In the genomic region with DNA sequence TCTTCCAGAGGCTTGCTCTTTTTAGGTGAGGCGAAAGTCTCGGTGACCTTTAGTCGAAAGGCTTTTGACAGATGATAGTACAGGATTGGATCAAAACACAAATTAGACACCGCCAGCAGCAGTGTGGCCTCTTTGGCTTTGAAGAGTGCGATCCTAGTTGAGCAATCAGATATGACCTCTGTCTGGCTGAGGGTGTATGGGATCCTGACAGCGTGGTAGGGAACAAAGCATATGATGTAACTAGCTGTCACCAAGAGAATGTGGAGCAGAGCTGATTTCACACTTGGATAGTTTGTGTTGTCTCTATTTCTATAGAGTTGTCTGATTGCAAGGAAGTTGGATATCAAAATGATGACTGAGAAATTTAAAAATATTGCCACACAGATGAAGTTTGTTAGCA, we compare ENCODE assay signal across 21 mouse cellular contexts. TPM values are rescaled to one million over a fixed set of nuclear protein-coding genes. Genes with fewer than 3 reads are reported as not detected.
DNase-seq lines count a peak whose midpoint lies in the region; ATAC-seq lines count a peak whose summit lies in the region.
"Had no signal": no experiment of that assay in that cellular context is flagged by ENCODE, and none has a peak within 500 bp of the region (broad histone marks: within the 10 kb centered on the region; RNA-seq: fewer than 3 reads in every experiment).

No protein-coding gene starts in this region.

- no peaks in the 10 kb centered on the region for H3K9me3 ChIP-seq in lung, embryonic 16.5 days (ENCODE audit: control insufficient read depth, low read length)
- H3K9me3 ChIP-seq in liver, embryonic 16.5 days (replicated peaks; ENCODE audit: control insufficient read depth, low read length), result no peaks in the 10 kb centered on the region
- no peaks in the 10 kb centered on the region for H3K9me3 ChIP-seq in midbrain, embryonic 14.5 days (ENCODE audit: control insufficient read depth, low read length)
- H3K9me3 ChIP-seq: forebrain, embryonic 12.5 days; heart, embryonic 12.5 days; hindbrain, embryonic 10.5 days; limb, embryonic 15.5 days; midbrain, embryonic 10.5 days; neural tube, embryonic 13.5 days had no signal

- no peak overlapping the region for H3K27ac ChIP-seq in lung, embryonic 16.5 days (ENCODE audit: low read length)
- no peak overlapping the region for H3K27ac ChIP-seq in liver, embryonic 16.5 days (ENCODE audit: low read length)
- H3K27ac ChIP-seq in midbrain, embryonic 14.5 days (replicated peaks; ENCODE audit: low read depth, low read length), result no peak overlapping the region
- H3K27ac ChIP-seq: forebrain, embryonic 12.5 days; hindbrain, embryonic 10.5 days; limb, embryonic 15.5 days; midbrain, embryonic 10.5 days; neural tube, embryonic 13.5 days had no signal

- ATAC-seq in lung, embryonic 16.5 days (ENCODE audit: low read depth), result peak; percentile 65; the same call in 1 of the 2 replicates
- peak; percentile 84 for ATAC-seq in liver, embryonic 16.5 days (ENCODE audit: low read depth)
- no peak for ATAC-seq in midbrain, embryonic 14.5 days (ENCODE audit: low FRiP score, low TSS enrichment)
- ATAC-seq: inflammation-experienced regulatory T-cells, adult 6 months had no signal

- H3K9ac ChIP-seq in lung, embryonic 16.5 days (ENCODE audit: low read length), result no peak overlapping the region
- H3K9ac ChIP-seq in liver, embryonic 16.5 days (ENCODE audit: low read depth, low read length), result no peak overlapping the region
- H3K9ac ChIP-seq in midbrain, embryonic 14.5 days (replicated peaks; ENCODE audit: low read length), result no peak overlapping the region
- H3K9ac ChIP-seq: forebrain, embryonic 12.5 days; heart, embryonic 12.5 days; limb, embryonic 15.5 days; neural tube, embryonic 13.5 days had no signal

- DNase-seq in embryo, embryonic 10 days (ENCODE audit: low spot score), result peak; percentile 9
- DNase-seq in embryo, embryonic 9.5 days (ENCODE audit: extremely low spot score), result no peak
- DNase-seq in lung, postnatal 14 days, result no peak
- no peak for DNase-seq in midbrain, embryonic 14.5 days
- DNase-seq in ovary, postnatal 10 days (ENCODE audit: low spot score), result no peak
- DNase-seq: cerebellum, postnatal 14 days; gastrocnemius, postnatal 14 days; kidney, adult 9 months; kidney, postnatal 36 days; thymus, postnatal 36 days had no signal

- H3K27me3 ChIP-seq in lung, embryonic 16.5 days (ENCODE audit: control insufficient read depth, insufficient read depth, low read depth, low read length), result no peaks in the 10 kb centered on the region
- H3K27me3 ChIP-seq in liver, embryonic 16.5 days (ENCODE audit: control insufficient read depth, insufficient read depth, low read depth, low read length), result no peaks in the 10 kb centered on the region
- H3K27me3 ChIP-seq in midbrain, embryonic 14.5 days (ENCODE audit: control insufficient read depth, insufficient read depth, low read length), result no peaks in the 10 kb centered on the region
- H3K27me3 ChIP-seq: forebrain, embryonic 12.5 days; heart, embryonic 12.5 days; limb, embryonic 15.5 days; neural tube, embryonic 13.5 days had no signal

- 48% methylated on average over 6 of the region's 6 CpGs for WGBS in lung, embryonic 16.5 days
- 53% methylated on average over 6 of the region's 6 CpGs for WGBS in liver, embryonic 16.5 days (ENCODE audit: insufficient replicate concordance)
- WGBS in midbrain, embryonic 14.5 days, result 60% methylated on average over 6 of the region's 6 CpGs

- H3K36me3 ChIP-seq in lung, embryonic 16.5 days (ENCODE audit: control insufficient read depth, insufficient read depth, low read length), result no peaks in the 10 kb centered on the region
- H3K36me3 ChIP-seq in liver, embryonic 16.5 days (ENCODE audit: control insufficient read depth, insufficient read depth), result no peaks in the 10 kb centered on the region
- H3K36me3 ChIP-seq in midbrain, embryonic 14.5 days (ENCODE audit: control insufficient read depth, insufficient read depth, low read length), result no peaks in the 10 kb centered on the region
- H3K36me3 ChIP-seq: forebrain, embryonic 12.5 days; hindbrain, embryonic 10.5 days; limb, embryonic 15.5 days; neural tube, embryonic 13.5 days had no signal

- H3K4me2 ChIP-seq in lung, embryonic 16.5 days (ENCODE audit: low read depth, low read length), result no peak overlapping the region
- no peak overlapping the region for H3K4me2 ChIP-seq in liver, embryonic 16.5 days (ENCODE audit: low read depth, low read length)
- H3K4me2 ChIP-seq in midbrain, embryonic 14.5 days (ENCODE audit: low read length), result no peak overlapping the region
- H3K4me2 ChIP-seq: forebrain, embryonic 12.5 days; heart, embryonic 12.5 days; limb, embryonic 15.5 days; neural tube, embryonic 13.5 days had no signal

- no peaks in the 10 kb centered on the region for H3K4me1 ChIP-seq in lung, embryonic 16.5 days (replicated peaks; ENCODE audit: control insufficient read depth, insufficient read depth, low read length)
- H3K4me1 ChIP-seq in liver, embryonic 16.5 days (ENCODE audit: control insufficient read depth, low read depth, low read length), result no peaks in the 10 kb centered on the region; the same call in 1 of the 2 replicates
- no peaks in the 10 kb centered on the region for H3K4me1 ChIP-seq in midbrain, embryonic 14.5 days (ENCODE audit: control insufficient read depth, insufficient read depth, low read length)
- H3K4me1 ChIP-seq: forebrain, embryonic 12.5 days; limb, embryonic 15.5 days; neural tube, embryonic 13.5 days had no signal

- H3K4me3 ChIP-seq in lung, embryonic 16.5 days (ENCODE audit: low read length), result no peak overlapping the region
- no peak overlapping the region for H3K4me3 ChIP-seq in liver, embryonic 16.5 days (ENCODE audit: low read depth, low read length)
- no peak overlapping the region for H3K4me3 ChIP-seq in midbrain, embryonic 14.5 days (replicated peaks; ENCODE audit: low read depth, low read length)
- H3K4me3 ChIP-seq: forebrain, embryonic 12.5 days; heart, embryonic 12.5 days; hindbrain, embryonic 10.5 days; limb, embryonic 15.5 days; midbrain, embryonic 10.5 days; neural tube, embryonic 13.5 days had no signal

RNA-seq across cellular contexts. Expression of gene Gpr171, which starts 4.2 kb away (rescaled TPM):
- 1.4 and 1.8 TPM in 2 replicates for polyA plus RNA-seq in lung, embryonic 16.5 days (2015; fragmentation: Nextera tagmentation; extraction: Ambion mirVana)
- polyA plus RNA-seq in liver, embryonic 16.5 days (2015; fragmentation: Nextera tagmentation; extraction: Ambion mirVana), result 0.73 and 0.84 TPM in 2 replicates
- 0.78 and 1.3 TPM in 2 replicates for polyA plus RNA-seq in midbrain, embryonic 14.5 days (2014; fragmentation: Nextera tagmentation; extraction: Ambion mirVana)
- polyA plus RNA-seq: frontal cortex, adult 2 months; testis, adult 2 months had no signal

RNA-seq across cellular contexts. Expression of gene P2ry14, which starts 56.0 kb away (rescaled TPM):
- 29.7 and 31.3 TPM in 2 replicates for polyA plus RNA-seq in lung, embryonic 16.5 days (2015; fragmentation: Nextera tagmentation; extraction: Ambion mirVana)
- 7.6 and 9.9 TPM in 2 replicates for polyA plus RNA-seq in liver, embryonic 16.5 days (2015; fragmentation: Nextera tagmentation; extraction: Ambion mirVana)
- polyA plus RNA-seq in midbrain, embryonic 14.5 days (2014; fragmentation: Nextera tagmentation; extraction: Ambion mirVana), result 2.9 and 4.1 TPM in 2 replicates
